Mouse (Mus musculus) embryonic fibroblast, embryonic 13.5 days (primary cell): ENCODE data around the gene Slc35f4. TPM values are rescaled to one million over a fixed set of nuclear protein-coding genes. Genes with fewer than 3 reads are reported as not detected.

ENCODE experiments used
- H3K27ac ChIP-seq: 2 replicates; pipeline ENCODE4 v1.5.1; 2012; ENCODE audit warnings: low read length, control low read depth, inconsistent platforms; ENCODE audit not compliant: insufficient read depth
- H3K4me1 ChIP-seq: 2 replicates; pipeline ENCODE4 v1.6.1; 2011; ENCODE audit warnings: low read length; ENCODE audit not compliant: control insufficient read depth, insufficient read depth
- H3K4me3 ChIP-seq: 2 replicates; pipeline ENCODE4 v1.5.1; 2011; ENCODE audit warnings: mild to moderate bottlenecking, control low read depth, low read length; ENCODE audit not compliant: insufficient read depth
- CTCF ChIP-seq: IDR thresholded peaks from 2 replicates; pipeline ENCODE4 v1.5.1; 2011; ENCODE audit warnings: mild to moderate bottlenecking, control low read depth, low read length, moderate library complexity, borderline replicate concordance; ENCODE audit not compliant: insufficient read depth
- POLR2A ChIP-seq: IDR thresholded peaks from 2 replicates; pipeline ENCODE4 v1.6.1; 2011; ENCODE audit warnings: low read depth, mild to moderate bottlenecking, control low read depth, low read length, moderate library complexity
- polyA plus RNA-seq: library from polyadenylated mRNA; stranded (reverse); fragments of >200 nt; gene quantifications from 2 replicates; pipeline ENCODE4 v1.2.4, GENCODE M21; 2011; ENCODE audit warnings: low read depth; ENCODE audit not compliant: missing spikeins, insufficient read length

Slc35f4 gene
- polyA plus RNA-seq = not detected in 2 replicates

GRCm38 (mm10) chr14:49525931-49526291, at the start of gene Slc35f4:
Gene Slc35f4, minus strand, starts transcription at chr14:49526046.
- no peaks in the 10 kb centered on the region for H3K4me1 ChIP-seq
- no peak within 1 kb of the TSS for H3K4me3 ChIP-seq
- no peak for TF ChIP-seq CTCF
- no peak for TF ChIP-seq POLR2A
- H3K27ac ChIP-seq = no peak within 1 kb of the TSS

GRCm38 (mm10) chr14:49568369-49568768, 42.5 kb upstream of the Slc35f4 start:
- no peak for TF ChIP-seq CTCF
- TF ChIP-seq POLR2A = no peak
- no peak overlapping the region for H3K4me3 ChIP-seq

DNA sequence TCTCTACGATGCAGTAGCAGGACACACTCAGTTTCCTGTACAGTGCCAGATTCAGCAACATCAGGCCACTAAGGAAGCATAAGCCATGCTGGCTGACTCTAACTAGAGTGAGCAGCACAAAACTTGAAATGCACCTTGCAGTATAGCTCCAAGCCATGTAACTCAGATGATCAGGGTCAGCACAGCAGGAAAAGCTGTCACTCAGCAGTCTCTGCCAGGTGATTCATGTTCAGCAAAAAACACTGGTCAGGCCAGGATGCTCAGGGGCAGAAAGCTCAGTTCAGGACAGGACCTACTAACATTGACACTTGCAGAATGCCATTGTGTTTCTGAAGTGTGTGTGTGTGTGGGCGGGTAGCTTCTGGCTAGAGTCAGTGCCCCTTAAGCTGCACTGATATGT, 34.9 kb upstream of the Slc35f4 start:
- H3K27ac ChIP-seq = no peak overlapping the region
- H3K4me1 ChIP-seq = no peaks in the 10 kb centered on the region
- TF ChIP-seq POLR2A = no peak
- no peak for TF ChIP-seq CTCF
- H3K4me3 ChIP-seq = no peak overlapping the region

More at GRCm38 (mm10) chr14:49568369-49568768, 42.5 kb upstream of the Slc35f4 start:
- Histone ChIP-seq H3K27ac (no peak overlapping the region), H3K4me1 (no peaks in the 10 kb centered on the region)

DNA sequence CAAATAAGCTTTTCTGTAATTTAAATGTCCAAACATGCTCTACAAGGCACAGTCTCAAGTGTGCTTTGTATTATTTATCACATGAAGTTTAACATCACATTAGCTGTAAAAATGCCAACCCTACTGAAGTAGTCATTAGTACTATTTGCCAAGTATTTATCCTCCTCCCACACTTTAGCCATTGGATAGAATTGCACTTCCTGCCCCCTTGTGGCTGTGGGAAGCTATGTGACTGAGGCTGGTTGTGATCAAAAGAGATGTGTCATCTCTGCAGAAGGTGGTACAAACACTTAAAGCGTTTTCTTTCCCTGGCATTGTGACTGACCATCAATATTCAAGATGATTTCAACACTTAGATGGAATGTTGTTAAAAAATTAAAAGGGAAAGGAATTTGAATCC, 14.3 kb upstream of the Slc35f4 start:
- Histone ChIP-seq H3K4me3 (no peak overlapping the region), H3K4me1 (no peaks in the 10 kb centered on the region), H3K27ac (no peak overlapping the region)
- TF ChIP-seq CTCF = no peak
- no peak for TF ChIP-seq POLR2A

GRCm38 (mm10) chr14:49525176-49525930, 493 bp downstream of the Slc35f4 start:
- Histone ChIP-seq H3K4me1 (no peaks in the 10 kb centered on the region), H3K4me3 (no peak overlapping the region), H3K27ac (no peak overlapping the region)
- TF ChIP-seq CTCF (no peak), POLR2A (no peak)

GRCm38 (mm10) chr14:49524665-49525064, 1.2 kb downstream of the Slc35f4 start:
- TF ChIP-seq CTCF (no peak), POLR2A (no peak)
- Histone ChIP-seq H3K4me3 (no peak overlapping the region), H3K27ac (no peak overlapping the region), H3K4me1 (no peaks in the 10 kb centered on the region)

DNA sequence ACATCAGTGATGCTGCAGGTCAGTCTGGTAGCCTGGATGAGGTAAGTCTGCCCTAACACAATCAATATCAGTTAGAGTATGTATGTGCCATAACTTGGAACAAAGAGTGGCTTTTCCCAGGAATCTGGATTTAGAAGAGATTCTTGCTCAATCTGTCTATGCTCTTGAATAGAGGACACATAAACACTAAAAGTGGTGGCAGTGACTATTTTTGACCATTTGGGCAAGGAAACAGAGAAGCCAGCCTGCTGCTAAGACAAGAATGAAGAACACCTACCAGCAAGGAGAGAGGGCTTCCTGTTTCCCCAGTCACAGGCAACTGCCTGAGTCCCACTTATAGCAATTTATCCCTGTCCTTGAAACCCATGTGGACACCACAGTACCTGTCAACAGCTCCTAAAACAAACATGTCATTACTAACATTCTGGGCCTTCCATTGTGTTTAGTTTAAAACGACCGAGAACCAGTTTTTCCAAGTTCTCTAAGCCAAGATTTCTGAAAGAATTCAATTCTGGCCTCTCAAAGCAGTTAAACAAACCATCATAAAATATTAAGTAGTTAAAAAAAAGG, 10.7 kb downstream of the Slc35f4 start:
- Histone ChIP-seq H3K4me1 (no peaks in the 10 kb centered on the region), H3K27ac (no peak overlapping the region), H3K4me3 (no peak overlapping the region)
- TF ChIP-seq POLR2A = no peak
- no peak for TF ChIP-seq CTCF

GRCm38 (mm10) chr14:49514137-49514536, 11.7 kb downstream of the Slc35f4 start:
- no peaks in the 10 kb centered on the region for H3K4me1 ChIP-seq
- H3K27ac ChIP-seq = no peak overlapping the region
- TF ChIP-seq CTCF (no peak), POLR2A (no peak)
- no peak overlapping the region for H3K4me3 ChIP-seq

DNA sequence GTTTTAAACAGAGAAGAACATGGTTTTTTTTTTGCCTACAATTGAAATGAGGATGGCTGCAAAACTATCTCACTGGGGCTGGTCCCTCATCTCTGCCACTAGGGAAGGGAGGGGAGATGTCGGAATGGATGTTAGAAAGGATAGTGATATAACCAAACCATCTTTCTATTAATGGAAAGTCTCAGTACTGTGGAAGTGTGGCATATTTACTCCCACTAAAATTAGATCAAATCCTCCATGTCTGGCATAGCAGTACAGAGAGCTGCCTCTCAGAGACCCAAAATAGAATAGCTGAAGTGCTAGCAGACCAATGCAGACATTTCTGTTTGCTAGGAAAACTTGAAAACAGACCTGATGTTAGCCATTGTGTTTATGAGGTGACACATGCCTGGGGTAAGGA, 30.7 kb downstream of the Slc35f4 start:
- Histone ChIP-seq H3K4me1 (no peaks in the 10 kb centered on the region), H3K27ac (no peak overlapping the region), H3K4me3 (no peak overlapping the region)
- TF ChIP-seq POLR2A = no peak
- no peak for TF ChIP-seq CTCF

- Histone ChIP-seq H3K4me1 (no peaks in the 10 kb centered on the region), H3K4me3 (no peak overlapping the region), H3K27ac (no peak overlapping the region)
- no peak for TF ChIP-seq POLR2A
- TF ChIP-seq CTCF = no peak
These were observed 32.1 kb downstream of the Slc35f4 start for GRCm38 (mm10) chr14:49493793-49494192.

DNA sequence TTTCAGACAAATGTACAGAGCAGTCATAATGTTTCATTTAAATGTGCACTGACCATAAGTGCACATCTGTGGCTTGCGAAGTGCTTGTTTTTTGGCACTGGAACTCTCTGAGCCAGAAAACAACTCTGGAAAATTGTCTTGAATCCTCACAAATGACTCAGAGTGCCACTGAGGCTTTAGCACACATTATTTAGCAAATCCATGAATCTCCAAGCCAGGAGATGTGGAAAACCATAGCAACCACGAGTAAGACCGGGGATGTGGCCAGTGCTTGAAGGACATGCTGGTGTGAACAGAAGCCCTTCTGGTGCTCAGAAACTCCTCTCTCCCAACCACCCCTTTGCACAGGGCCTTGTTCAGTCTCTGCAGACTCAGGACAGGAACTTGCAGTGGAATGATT, 33.3 kb downstream of the Slc35f4 start:
- Histone ChIP-seq H3K27ac (no peak overlapping the region; the same call in 1 of the 2 replicates), H3K4me3 (no peak overlapping the region), H3K4me1 (no peaks in the 10 kb centered on the region)
- TF ChIP-seq CTCF (no peak), POLR2A (no peak)
